Mouse (Mus musculus) MEL (cell line): ENCODE data around the gene Lrfn1. TPM values are rescaled to one million over a fixed set of nuclear protein-coding genes. Genes with fewer than 3 reads are reported as not detected.
A peak's percentile ranks its signal among the peaks of the same experiment; 100 is the strongest.

Experiments
- DNase-seq: peaks from one replicate; pipeline ENCODE4 v3.0.0; 2011; ENCODE audit warnings: low read depth, low spot score
- H3K27ac ChIP-seq: 2 replicates; pipeline ENCODE4 v1.5.1; 2012; ENCODE audit warnings: low read depth, mild to moderate bottlenecking, control low read depth, low read length, moderate library complexity; ENCODE audit not compliant: control insufficient read depth
- H3K27me3 ChIP-seq, 2 experiments: fragments of 150-350 bp in 1 of 2; sonication (generic) in 1 of 2; 2 replicates each; pipeline ENCODE4 v1.6.1; 2012; ENCODE audit warnings: low read length in 2 of 2, mild to moderate bottlenecking in 2 of 2, improper control_type of control experiment in 1 of 2, moderate library complexity in 1 of 2; ENCODE audit not compliant: insufficient read depth in 2 of 2, control insufficient read depth in 1 of 2
- H3K36me3 ChIP-seq, 2 experiments: 2 replicates each; pipeline ENCODE4 v1.6.1; 2012 to 2014; ENCODE audit warnings: low read length in 2 of 2, improper control_type of control experiment in 1 of 2, inconsistent platforms in 1 of 2, mild to moderate bottlenecking in 1 of 2; ENCODE audit not compliant: insufficient read depth in 2 of 2, control insufficient read depth in 1 of 2
- H3K4me1 ChIP-seq, 2 experiments: fragments of 150-350 bp in 1 of 2; sonication (generic) in 1 of 2; 2 replicates each; pipeline ENCODE4 v1.6.1; 2012; ENCODE audit warnings: low read length in 2 of 2, improper control_type of control experiment in 1 of 2, mild to moderate bottlenecking in 1 of 2; ENCODE audit not compliant: insufficient read depth in 2 of 2, control insufficient read depth in 1 of 2
- H3K4me3 ChIP-seq, 2 experiments: fragments of 150-350 bp in 1 of 2; sonication (generic) in 1 of 2; 2 replicates each; pipeline ENCODE4 v1.5.1; 2012; ENCODE audit warnings: low read depth in 2 of 2, low read length in 2 of 2, mild to moderate bottlenecking in 2 of 2, moderate library complexity in 2 of 2, control low read depth in 1 of 2, improper control_type of control experiment in 1 of 2; ENCODE audit not compliant: control insufficient read depth in 1 of 2, insufficient read depth in 1 of 2
- H3K79me2 ChIP-seq: 2 replicates; pipeline ENCODE4 v1.6.1; 2012; ENCODE audit warnings: mild to moderate bottlenecking, low read length, moderate library complexity; ENCODE audit not compliant: control insufficient read depth, poor library complexity, insufficient read depth
- H3K9ac ChIP-seq: 2 replicates; pipeline ENCODE4 v1.6.1; 2012; ENCODE audit warnings: low read depth, mild to moderate bottlenecking, control low read depth, low read length, moderate library complexity; ENCODE audit not compliant: control insufficient read depth, poor library complexity, severe bottlenecking
- H3K9me3 ChIP-seq: fragments of 150-350 bp; sonication (generic); replicated peaks from 2 replicates; pipeline ENCODE4 v1.6.1; 2012; ENCODE audit warnings: mild to moderate bottlenecking, low read length, improper control_type of control experiment, moderate library complexity; ENCODE audit not compliant: insufficient read depth
- BHLHE40 ChIP-seq: IDR thresholded peaks from 2 replicates; pipeline ENCODE4 v1.6.1; 2012; ENCODE audit warnings: low read depth, mild to moderate bottlenecking, inconsistent platforms, low read length, improper control_type of control experiment, borderline replicate concordance
- CHD1 ChIP-seq: IDR thresholded peaks from 2 replicates; pipeline ENCODE4 v1.6.1; 2012; ENCODE audit warnings: low read depth, mild to moderate bottlenecking, inconsistent platforms, low read length, improper control_type of control experiment
- CHD2 ChIP-seq: IDR thresholded peaks from 2 replicates; pipeline ENCODE4 v1.6.1; 2011; ENCODE audit warnings: low read length, improper control_type of control experiment
- E2F4 ChIP-seq: IDR thresholded peaks from 2 replicates; pipeline ENCODE4 v1.6.1; 2011; ENCODE audit warnings: low read depth, low read length, improper control_type of control experiment, borderline replicate concordance
- ELF1 ChIP-seq: IDR thresholded peaks from 2 replicates; pipeline ENCODE4 v1.6.1; 2014; ENCODE audit warnings: low read depth, mild to moderate bottlenecking, inconsistent platforms, low read length, improper control_type of control experiment, moderate library complexity
- EP300 ChIP-seq, 2 experiments: IDR thresholded peaks; 2 replicates each; pipeline ENCODE4 v1.6.1; 2011; ENCODE audit warnings: improper control_type of control experiment in 2 of 2, low read length in 2 of 2, low read depth in 1 of 2, mild to moderate bottlenecking in 1 of 2
- ETS1 ChIP-seq: IDR thresholded peaks from 2 replicates; pipeline ENCODE4 v1.6.1; 2012; ENCODE audit warnings: low read depth, mild to moderate bottlenecking, inconsistent platforms, low read length, improper control_type of control experiment, moderate library complexity
- GATA1 ChIP-seq: IDR thresholded peaks from 2 replicates; pipeline ENCODE4 v1.6.1; 2011; ENCODE audit warnings: low read depth, low read length, improper control_type of control experiment
- HCFC1 ChIP-seq: IDR thresholded peaks from 2 replicates; pipeline ENCODE4 v1.6.1; 2012; ENCODE audit warnings: low read depth, mild to moderate bottlenecking, inconsistent platforms, low read length, improper control_type of control experiment, moderate library complexity
- JUND ChIP-seq: IDR thresholded peaks from 2 replicates; pipeline ENCODE4 v1.6.1; 2011; ENCODE audit warnings: low read depth, mild to moderate bottlenecking, improper control_type of control experiment, low read length
- MAFK ChIP-seq: IDR thresholded peaks from 2 replicates; pipeline ENCODE4 v1.6.1; 2011; ENCODE audit warnings: low read depth, mild to moderate bottlenecking, low read length, improper control_type of control experiment, borderline replicate concordance
- MAX ChIP-seq: IDR thresholded peaks from 2 replicates; pipeline ENCODE4 v1.6.1; 2011; ENCODE audit warnings: low read length, improper control_type of control experiment
- MAZ ChIP-seq: IDR thresholded peaks from 2 replicates; pipeline ENCODE4 v1.6.1; 2012; ENCODE audit warnings: low read depth, mild to moderate bottlenecking, inconsistent platforms, low read length, improper control_type of control experiment
- MXI1 ChIP-seq: IDR thresholded peaks from 2 replicates; pipeline ENCODE4 v1.6.1; 2011; ENCODE audit warnings: mild to moderate bottlenecking, low read depth, low read length, improper control_type of control experiment
- MYC ChIP-seq: IDR thresholded peaks from 2 replicates; pipeline ENCODE4 v1.6.1; 2011; ENCODE audit warnings: low read depth, mild to moderate bottlenecking, low read length, improper control_type of control experiment, moderate library complexity
- NELFE ChIP-seq: IDR thresholded peaks from 2 replicates; pipeline ENCODE4 v1.6.1; 2011; ENCODE audit warnings: low read depth, low read length, improper control_type of control experiment
- POLR2A ChIP-seq, 2 experiments: IDR thresholded peaks; 2 replicates each; pipeline ENCODE4 v1.6.1; 2011 to 2012; ENCODE audit warnings: low read length in 2 of 2, mild to moderate bottlenecking in 2 of 2, control low read depth in 1 of 2, improper control_type of control experiment in 1 of 2, low read depth in 1 of 2, moderate library complexity in 1 of 2; ENCODE audit not compliant: control insufficient read depth in 1 of 2, insufficient read depth in 1 of 2, poor library complexity in 1 of 2
- POLR2AphosphoS2 ChIP-seq: IDR thresholded peaks from 2 replicates; pipeline ENCODE4 v1.6.1; 2011; ENCODE audit warnings: low read length, improper control_type of control experiment
- RAD21 ChIP-seq: IDR thresholded peaks from 2 replicates; pipeline ENCODE4 v1.6.1; 2011; ENCODE audit warnings: mild to moderate bottlenecking, low read depth, low read length, improper control_type of control experiment
- RCOR1 ChIP-seq: IDR thresholded peaks from 2 replicates; pipeline ENCODE4 v1.6.1; 2012; ENCODE audit warnings: low read depth, mild to moderate bottlenecking, inconsistent platforms, low read length, improper control_type of control experiment
- SIN3A ChIP-seq: IDR thresholded peaks from 2 replicates; pipeline ENCODE4 v1.6.1; 2012; ENCODE audit warnings: low read length, improper control_type of control experiment, inconsistent platforms
- SMC3 ChIP-seq: IDR thresholded peaks from 2 replicates; pipeline ENCODE4 v1.6.1; 2011; ENCODE audit warnings: low read depth, low read length, improper control_type of control experiment
- TBP ChIP-seq: IDR thresholded peaks from 2 replicates; pipeline ENCODE4 v1.8.0; 2011; ENCODE audit warnings: low read depth, low read length, improper control_type of control experiment
- TCF12 ChIP-seq: IDR thresholded peaks from 2 replicates; pipeline ENCODE4 v1.6.1; 2014; ENCODE audit warnings: low read depth, mild to moderate bottlenecking, inconsistent platforms, low read length, improper control_type of control experiment, moderate library complexity
- UBTF ChIP-seq: IDR thresholded peaks from 2 replicates; pipeline ENCODE4 v1.6.1; 2012; ENCODE audit warnings: low read depth, mild to moderate bottlenecking, inconsistent platforms, low read length, improper control_type of control experiment, moderate library complexity, borderline replicate concordance; ENCODE audit not compliant: insufficient read depth
- ZNF384 ChIP-seq: IDR thresholded peaks from 2 replicates; pipeline ENCODE4 v1.6.1; 2012; ENCODE audit warnings: low read depth, mild to moderate bottlenecking, inconsistent platforms, low read length, improper control_type of control experiment
- polyA plus RNA-seq, 2 experiments: library from polyadenylated mRNA; stranded (reverse) in 1 of 2; unstranded in 1 of 2; fragments of >175 nt in 1 of 2; fragments of >200 nt in 1 of 2; gene quantifications; 2 replicates each; pipeline versions ENCODE4 v1.2.1 to v1.2.4; 2012; ENCODE audit warnings: low replicate concordance in 2 of 2, low read depth in 1 of 2; ENCODE audit not compliant: insufficient read length in 2 of 2, insufficient read depth in 1 of 2, missing spikeins in 1 of 2
- total RNA-seq: library from RNA; depleted of rRNA; stranded (reverse); fragments of 300-350 nt; gene quantifications from 2 replicates; pipeline ENCODE4 v1.2.3, GENCODE M21; 2012

The Lrfn1 gene
- total and polyA plus RNA-seq, 3 experiments = 1.9 to 5.8 TPM; not detected in 1

DNA sequence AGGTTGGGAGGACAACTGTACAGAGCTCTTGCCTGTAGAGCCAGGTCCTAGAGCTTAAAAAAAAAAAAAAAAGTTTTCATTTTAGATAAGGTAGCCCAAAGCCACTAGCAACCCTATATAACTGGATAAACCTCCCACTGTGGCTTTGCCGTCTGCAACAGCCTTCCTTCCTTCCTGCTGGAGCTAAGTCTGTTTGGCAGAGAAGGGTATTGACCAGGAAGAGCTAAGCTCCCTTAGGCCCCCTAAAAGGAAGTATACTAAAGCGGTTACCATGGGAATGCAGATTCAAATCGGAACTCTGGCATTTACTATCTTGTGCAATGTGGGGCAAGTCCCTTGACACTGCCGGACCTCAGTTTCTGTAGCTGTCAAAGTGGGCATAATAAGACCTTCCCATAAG, 9.1 kb upstream of the Lrfn1 start:
- no peaks in the 10 kb centered on the region for H3K79me2 ChIP-seq
- peaks cover 0 to 27% of the 10 kb centered on the region in 2 experiments; a peak in 2 of 4 replicates for H3K36me3 ChIP-seq
- H3K9ac ChIP-seq = peak overlapping the region; percentile 39
- peaks cover 13 to 31% of the 10 kb centered on the region in 2 experiments for H3K4me1 ChIP-seq
- peak; percentile 79 for DNase-seq
- H3K27me3 ChIP-seq = no peaks in the 10 kb centered on the region
- H3K4me3 ChIP-seq = no peak overlapping the region
- peak overlapping the region; percentile 70 for H3K27ac ChIP-seq
- H3K9me3 ChIP-seq = no peaks in the 10 kb centered on the region
- TF ChIP-seq HCFC1 (peak; percentile 63; the same call in 1 of the 2 replicates), SMC3 (no peak), POLR2AphosphoS2 (no peak), TCF12 (0 out of 2 replicates have a peak, but pooled peaks have one; percentile 19), MAFK (no peak), TBP (peak; percentile 69), SIN3A (peak; percentile 81; the same call in 1 of the 2 replicates), EP300 (IDR thresholded peaks at IDR 0.05; ENCODE audit: low read depth in 1 of 2, low read length in 2 of 2) (peak; percentile 29 to 42; a peak in 2 of 4 replicates), ELF1 (peak; percentile 76), BHLHE40 (no peak), MAZ (0 out of 2 replicates have a peak, but pooled peaks have one; percentile 7), ETS1 (peak; percentile 67; the same call in 1 of the 2 replicates), GATA1 (peak; percentile 71), RAD21 (no peak), RCOR1 (no peak), POLR2A (IDR thresholded peaks at IDR 0.05; ENCODE audit: control insufficient read depth in 1 of 2, insufficient read depth in 1 of 2, low read depth in 1 of 2, low read length in 2 of 2, poor library complexity in 1 of 2) (no peak), MYC (no peak), ZNF384 (peak; percentile 96), MXI1 (peak; percentile 48; the same call in 1 of the 2 replicates), JUND (no peak), UBTF (no peak)
- TF ChIP-seq, all 39 proteins: peak for 11

DNA sequence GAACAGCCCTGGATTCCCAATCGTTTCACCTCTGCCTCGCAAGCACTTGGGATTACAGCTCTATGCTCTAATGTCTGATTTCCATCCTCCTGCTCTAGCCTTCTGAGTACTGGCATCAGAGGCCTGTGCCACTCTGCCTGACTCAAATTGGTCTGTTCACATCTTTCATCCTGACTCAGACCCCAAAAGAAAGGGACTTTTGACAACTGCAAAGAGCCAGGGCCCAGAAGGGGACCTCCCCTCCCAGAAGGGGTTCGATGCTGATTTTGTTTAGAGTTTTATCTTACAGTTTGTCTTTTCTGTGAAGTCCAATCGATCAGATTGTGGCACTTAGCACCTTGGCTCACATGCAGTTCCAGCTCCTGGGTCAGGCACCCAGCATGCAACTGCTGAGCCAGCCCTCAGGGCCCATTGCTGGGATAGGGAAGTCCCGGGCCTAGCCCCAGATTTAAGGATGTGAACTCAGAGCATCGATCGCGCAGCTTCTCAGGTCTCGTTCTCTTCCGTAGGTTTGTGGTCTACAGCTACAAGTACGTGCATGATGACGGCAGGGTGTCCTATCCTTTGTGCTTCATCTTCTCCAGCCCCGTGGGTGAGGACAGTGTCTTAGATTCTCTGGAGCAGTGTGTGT, 7.3 kb upstream of the Lrfn1 start:
- no peak overlapping the region for H3K4me3 ChIP-seq
- no peak overlapping the region; the same call in 1 of the 2 replicates for H3K27ac ChIP-seq
- H3K36me3 ChIP-seq = peaks cover 0 to 26% of the 10 kb centered on the region in 2 experiments; a peak in 2 of 4 replicates
- no peak for TF ChIP-seq ETS1
- no peak for TF ChIP-seq E2F4
- TF ChIP-seq MAFK = no peak
- no peak for TF ChIP-seq MAX
- no peak for TF ChIP-seq NELFE
- TF ChIP-seq POLR2A (IDR thresholded peaks at IDR 0.05; ENCODE audit: control insufficient read depth in 1 of 2, insufficient read depth in 1 of 2, low read depth in 1 of 2, low read length in 2 of 2, poor library complexity in 1 of 2) = no peak
- no peak for TF ChIP-seq CHD1
- TF ChIP-seq CHD2 = no peak
- H3K9me3 ChIP-seq = no peaks in the 10 kb centered on the region
- no peaks in the 10 kb centered on the region for H3K79me2 ChIP-seq
- no peak overlapping the region for H3K9ac ChIP-seq
- DNase-seq = no peak
- no peaks in the 10 kb centered on the region for H3K27me3 ChIP-seq
- peaks cover 13 to 25% of the 10 kb centered on the region in 2 experiments for H3K4me1 ChIP-seq
